Mouse (Mus musculus) layer of hippocampus, adult 11-12 months (tissue): ENCODE results near the gene Mars.

Experiments
- DNase-seq: peaks from one replicate; pipeline ENCODE4 v3.0.0; 2022; ENCODE audit warnings: low spot score

The Mars gene

DNA sequence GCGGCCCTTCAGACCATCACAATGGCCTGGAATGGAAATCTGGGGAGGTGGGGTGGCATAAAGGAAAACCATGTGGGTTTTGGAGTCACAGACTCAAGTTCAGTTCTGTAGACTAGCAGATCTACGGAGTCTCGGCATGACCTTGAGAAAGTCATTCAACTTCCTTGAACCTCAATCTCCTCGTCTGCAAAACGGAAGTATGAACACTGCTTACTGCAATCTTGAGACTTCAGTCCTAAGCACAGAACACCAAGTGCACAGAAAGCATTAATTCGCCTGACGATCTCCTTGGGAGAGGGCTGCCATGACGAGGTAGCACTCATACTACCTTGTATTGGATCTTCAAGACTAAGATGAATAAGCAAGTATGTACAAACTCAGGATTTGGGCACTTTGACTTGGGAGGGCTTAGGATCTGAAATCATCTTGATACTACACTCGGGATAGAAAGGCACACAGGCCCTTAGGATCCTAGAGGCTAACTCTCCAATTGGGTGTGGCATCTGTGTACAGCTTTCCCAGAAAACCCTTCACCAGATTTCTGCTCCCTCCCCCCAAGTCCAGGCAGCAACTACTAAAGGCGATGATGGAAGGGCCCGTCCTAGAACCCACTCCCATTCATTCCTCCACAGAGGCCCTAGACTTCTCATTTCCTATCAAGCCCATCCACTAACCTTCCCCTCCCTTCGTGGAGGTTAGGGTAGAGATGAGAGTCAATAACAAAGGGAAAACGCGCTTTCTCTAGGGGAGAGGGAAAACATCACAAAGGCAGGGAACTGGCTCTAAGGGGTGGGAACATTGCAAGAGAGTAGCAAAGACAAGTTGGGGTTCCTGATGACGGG lies 49.7 kb downstream of the Mars start:
- DNase-seq, result no peak

DNA sequence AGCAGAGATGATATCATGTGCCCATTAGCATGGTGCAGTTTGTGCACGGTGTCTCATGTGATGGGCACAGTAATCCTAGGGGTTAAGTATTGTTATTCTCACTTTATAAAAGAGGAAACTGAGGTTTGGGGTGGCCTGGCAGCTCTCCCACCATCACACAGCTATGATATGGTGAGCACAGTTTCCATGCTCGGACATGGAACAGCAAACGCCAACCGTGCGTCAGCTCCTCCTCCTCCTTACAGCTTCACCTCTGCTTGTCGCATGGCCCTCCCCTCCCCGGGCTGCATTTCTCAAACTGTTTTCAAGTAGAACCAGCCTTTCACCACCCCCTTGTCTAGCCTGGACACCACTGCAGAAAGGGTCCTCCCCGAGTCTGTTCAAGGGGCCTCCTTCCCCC lies 53.1 kb downstream of the Mars start:
- DNase-seq, result no peak

DNA sequence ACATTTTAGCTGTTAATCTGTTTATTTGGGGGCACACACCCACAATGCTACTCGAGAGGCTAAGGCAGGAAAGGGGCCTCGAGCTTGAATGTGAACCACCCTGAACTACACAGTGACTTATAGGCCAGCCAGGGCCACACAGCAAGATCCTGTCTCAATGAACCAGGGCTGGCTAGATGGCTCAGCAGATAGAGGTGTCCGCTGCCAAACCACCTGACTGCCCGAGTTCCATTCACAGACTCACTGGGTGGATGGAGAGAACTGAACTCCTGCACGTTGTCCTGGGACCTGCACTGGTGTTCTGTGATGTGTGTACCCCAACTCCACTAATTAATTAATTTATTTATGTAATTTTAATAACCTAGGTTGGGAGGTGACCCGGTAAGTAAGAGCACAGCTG lies 53.8 kb downstream of the Mars start:
- DNase-seq, result no peak

DNA sequence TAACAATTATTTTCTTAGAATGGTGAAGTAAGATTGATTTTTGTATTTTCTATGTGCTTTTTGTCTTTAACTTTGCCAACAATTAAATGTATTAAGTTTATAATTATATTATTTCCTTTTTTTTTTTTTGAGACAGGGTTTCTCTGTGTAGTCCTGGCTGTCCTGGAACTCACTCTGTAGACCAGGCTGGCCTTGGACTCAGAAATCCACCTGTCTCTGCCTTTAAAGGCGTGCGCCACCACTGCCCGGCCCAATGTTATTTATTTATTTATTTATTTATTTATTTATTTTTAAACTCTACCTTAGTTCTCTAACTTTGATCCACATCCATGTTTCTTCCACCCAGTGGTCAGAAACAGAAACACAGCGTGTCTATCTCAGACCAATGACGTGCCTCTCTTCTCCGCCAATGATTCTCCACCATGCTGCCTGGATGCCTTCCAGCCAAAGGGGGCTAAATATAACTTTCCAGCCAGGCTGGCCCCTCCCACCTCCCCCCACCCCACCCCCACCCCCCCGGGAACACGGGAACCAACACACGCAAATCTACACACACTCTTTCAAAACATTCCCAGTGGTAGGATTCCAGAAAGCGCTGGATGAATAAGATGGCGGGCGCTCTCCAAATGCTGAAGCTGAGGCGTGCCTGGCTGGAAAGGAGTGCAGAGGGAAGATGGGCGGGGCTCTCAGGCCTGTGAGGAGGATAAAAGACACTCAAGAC lies 55.8 kb downstream of the Mars start:
- DNase-seq, result no peak

DNA sequence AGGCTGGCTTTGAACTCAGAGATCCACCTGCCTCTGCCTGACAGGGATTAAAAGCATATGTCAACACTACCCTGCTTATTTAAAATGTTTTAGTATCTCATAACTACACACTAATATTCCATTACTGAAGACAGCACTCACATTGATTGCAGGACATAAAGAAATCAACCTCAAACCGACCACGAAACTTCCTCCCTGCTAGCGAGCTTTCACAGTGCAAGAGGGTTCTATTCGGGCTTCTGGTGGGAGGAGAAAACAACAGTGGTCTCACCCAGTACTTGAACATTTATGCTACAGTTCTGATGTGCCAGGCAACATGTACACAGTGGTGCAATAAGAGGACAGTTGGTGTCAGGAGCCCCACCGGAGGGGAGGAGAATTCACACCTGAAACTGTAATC lies 60.8 kb downstream of the Mars start:
- no peak for DNase-seq
